In genomic region chr3:90579433-90579832, GRCm38 (mm10) we compare ENCODE assay signal across 39 mouse cellular contexts. TPM values are rescaled to one million over a fixed set of nuclear protein-coding genes. Genes with fewer than 3 reads are reported as not detected.
DNase-seq lines count a peak whose midpoint lies in the region; ATAC-seq and TF ChIP-seq lines count a peak whose summit lies in the region.
"Had no signal": no experiment of that assay in that cellular context is flagged by ENCODE, and none has a peak within 500 bp of the region (broad histone marks: within the 10 kb centered on the region; RNA-seq: fewer than 3 reads in every experiment).

No protein-coding gene starts in this region.

- H3K9ac ChIP-seq in lung, postnatal 0 days (replicated peaks; ENCODE audit: low read depth) = no peak overlapping the region
- H3K9ac ChIP-seq: forebrain, embryonic 13.5 days; hindbrain, embryonic 12.5 days; limb, embryonic 12.5 days; liver, embryonic 13.5 days; neural tube, embryonic 12.5 days had no signal

- no peak for TF ChIP-seq CTCF in lung, postnatal 0 days (IDR thresholded peaks at IDR 0.05)
- no peak for TF ChIP-seq CTCF in embryonic fibroblast, embryonic 13.5 days (IDR thresholded peaks at IDR 0.05; ENCODE audit: borderline replicate concordance, insufficient read depth, low read length)

- no peaks in the 10 kb centered on the region for H3K36me3 ChIP-seq in lung, postnatal 0 days (ENCODE audit: insufficient read depth, low read length)
- H3K36me3 ChIP-seq: hindbrain, embryonic 12.5 days; limb, embryonic 12.5 days; liver, embryonic 13.5 days; neural tube, embryonic 12.5 days had no signal

- TF ChIP-seq EP300 in lung, postnatal 0 days (IDR thresholded peaks at IDR 0.05) = no peak

- no peak overlapping the region for H3K4me3 ChIP-seq in lung, postnatal 0 days (ENCODE audit: low read depth, low read length)
- H3K4me3 ChIP-seq in embryonic fibroblast, embryonic 13.5 days (ENCODE audit: insufficient read depth, low read length) = no peak overlapping the region
- H3K4me3 ChIP-seq: forebrain, embryonic 13.5 days; hindbrain, embryonic 12.5 days; limb, embryonic 12.5 days; liver, embryonic 13.5 days; myocyte; neural tube, embryonic 12.5 days had no signal

- no peak for TF ChIP-seq POLR2A in embryonic fibroblast, embryonic 13.5 days (IDR thresholded peaks at IDR 0.05; ENCODE audit: low read depth, low read length)

- 38% methylated on average over 7 of the region's 7 CpGs for WGBS in lung, postnatal 0 days

- no peaks in the 10 kb centered on the region for H3K9me3 ChIP-seq in lung, postnatal 0 days (ENCODE audit: low read length)
- H3K9me3 ChIP-seq: forebrain, embryonic 13.5 days; hindbrain, embryonic 12.5 days; limb, embryonic 12.5 days; liver, embryonic 13.5 days; neural tube, embryonic 12.5 days had no signal

- DNase-seq in heart, adult 11 months = peak; percentile 76
- no peak for DNase-seq in heart, adult 18-20 months
- DNase-seq in lung, postnatal 0 days (ENCODE audit: low spot score) = peak; percentile 8
- DNase-seq in lung, adult 18-20 months = no peak
- DNase-seq in left cerebral cortex, postnatal 10 days (ENCODE audit: extremely low spot score in 1 of 2, low spot score in 2 of 2) = no peak
- DNase-seq in left cerebral cortex, adult 18-20 months (ENCODE audit: low spot score in 2 of 2) = no peak
- DNase-seq: adrenal gland, postnatal 25 days; B cell, adult 2 months; cerebellum, adult 11-12 months; gastrocnemius, postnatal 14 days; heart, postnatal 36 days; kidney, postnatal 25 days; liver, embryonic 13.5 days; lung, adult 2 months; right cerebral cortex, adult 18-20 months; right cerebral cortex, postnatal 4 days; thymus, adult 18-20 months; thymus, postnatal 25 days had no signal

- ATAC-seq in lung, postnatal 0 days = no peak
- ATAC-seq: forebrain, embryonic 13.5 days; hindbrain, postnatal 0 days; intestine, embryonic 16.5 days had no signal

- intact Hi-C loops in left cerebral cortex, postnatal 10 days (cut with DNase I) = loop anchor here (5.0 kb wide), 1 partner anchor 42 kb away; the partner anchor contains the start of gene S100a16

- H3K4me1 ChIP-seq in lung, postnatal 0 days (ENCODE audit: insufficient read depth, low read depth, low read length) = no peaks in the 10 kb centered on the region
- H3K4me1 ChIP-seq in embryonic fibroblast, embryonic 13.5 days (ENCODE audit: control insufficient read depth, insufficient read depth, low read length) = peaks cover 9% of the 10 kb centered on the region
- H3K4me1 ChIP-seq: forebrain, embryonic 13.5 days; hindbrain, embryonic 12.5 days; liver, embryonic 13.5 days; neural tube, embryonic 12.5 days had no signal

- H3K4me2 ChIP-seq in lung, postnatal 0 days (replicated peaks; ENCODE audit: low read depth, low read length) = no peak overlapping the region
- H3K4me2 ChIP-seq: forebrain, embryonic 13.5 days; heart, embryonic 11.5 days; hindbrain, embryonic 12.5 days; limb, embryonic 12.5 days; liver, embryonic 13.5 days; midbrain, embryonic 11.5 days; neural tube, embryonic 12.5 days had no signal

- no peak overlapping the region for H3K27ac ChIP-seq in lung, postnatal 0 days (ENCODE audit: low read length)
- 0 out of 2 replicates have a peak overlapping the region, but pooled peaks have one; percentile 13 for H3K27ac ChIP-seq in embryonic fibroblast, embryonic 13.5 days (ENCODE audit: insufficient read depth, low read length)
- H3K27ac ChIP-seq: forebrain, embryonic 13.5 days; hindbrain, embryonic 12.5 days; hindbrain, postnatal 0 days; limb, embryonic 12.5 days; liver, embryonic 13.5 days; neural tube, embryonic 12.5 days; stomach, postnatal 0 days had no signal

- H3K27me3 ChIP-seq in lung, postnatal 0 days (replicated peaks; ENCODE audit: insufficient read depth, low read length) = no peaks in the 10 kb centered on the region
- H3K27me3 ChIP-seq: forebrain, embryonic 13.5 days; hindbrain, embryonic 12.5 days; limb, embryonic 12.5 days; liver, embryonic 13.5 days; neural tube, embryonic 12.5 days had no signal

RNA-seq across cellular contexts. Expression of gene S100a2, which starts 10.6 kb away (rescaled TPM):
- total RNA-seq in heart, adult 18-20 months (2021) = not detected
- 0.66 TPM in 1 of 2 replicates, not detected in the other for polyA plus RNA-seq in lung, postnatal 0 days (2015; fragmentation: Nextera tagmentation; extraction: Ambion mirVana)
- not detected in 2 replicates for polyA plus RNA-seq in embryonic fibroblast, embryonic 13.5 days (2011; ENCODE audit: insufficient read length, low read depth, missing spikeins)
- total RNA-seq in left cerebral cortex, postnatal 10 days (2021) = not detected
- not detected for total RNA-seq in left cerebral cortex, adult 18-20 months (2021)
- total RNA-seq: adrenal gland, postnatal 25 days; common myeloid progenitor, adult 5-6 weeks; gastrocnemius, postnatal 14 days; granulocyte monocyte progenitor cell, adult 5-6 weeks; heart, postnatal 36 days; hindbrain, postnatal 0 days; layer of hippocampus, adult 18-20 months; layer of hippocampus, postnatal 10 days; left cerebral cortex, adult 8-10 months; megakaryocyte, adult 5-6 weeks; midbrain, postnatal 0 days had no signal
- polyA plus RNA-seq: forebrain, embryonic 13.5 days; heart, embryonic 11.5 days; heart, embryonic 16.5 days; hindbrain, embryonic 12.5 days; hindbrain, postnatal 0 days; intestine, embryonic 16.5 days; kidney, embryonic 14.5 days; limb, embryonic 12.5 days; liver, embryonic 13.5 days; lung, adult 2 months; midbrain, embryonic 11.5 days; midbrain, postnatal 0 days; myocyte; neural tube, embryonic 12.5 days; spleen, adult 2 months had no signal

RNA-seq across cellular contexts. Expression of gene S100a3, which starts 19.1 kb away (rescaled TPM):
- not detected for total RNA-seq in heart, adult 18-20 months (2021)
- 1.1 and 2.1 TPM in 2 replicates for polyA plus RNA-seq in lung, postnatal 0 days (2015; fragmentation: Nextera tagmentation; extraction: Ambion mirVana)
- 1.7 TPM in 1 of 2 replicates, not detected in the other for polyA plus RNA-seq in embryonic fibroblast, embryonic 13.5 days (2011; ENCODE audit: insufficient read length, low read depth, missing spikeins)
- 1 to 10 TPM; 1.7 to 1.8 TPM for total RNA-seq in left cerebral cortex, postnatal 10 days (2021)
- 1 to 10 TPM in 1 of 2 experiments, under 1 TPM in 1; 0.96 to 1.6 TPM for total RNA-seq in left cerebral cortex, adult 18-20 months (2021)
- total RNA-seq: adrenal gland, postnatal 25 days; common myeloid progenitor, adult 5-6 weeks; granulocyte monocyte progenitor cell, adult 5-6 weeks; heart, postnatal 36 days; megakaryocyte, adult 5-6 weeks had no signal
- polyA plus RNA-seq: forebrain, embryonic 13.5 days; kidney, embryonic 14.5 days; liver, embryonic 13.5 days; midbrain, embryonic 11.5 days; neural tube, embryonic 12.5 days had no signal

RNA-seq across cellular contexts. Expression of gene Gm42674, which starts 22.3 kb away (rescaled TPM):
- total RNA-seq in heart, adult 18-20 months (2021) = not detected
- polyA plus RNA-seq in lung, postnatal 0 days (2015; fragmentation: Nextera tagmentation; extraction: Ambion mirVana) = not detected in 2 replicates
- 3.5 TPM in 1 of 2 replicates, not detected in the other for polyA plus RNA-seq in embryonic fibroblast, embryonic 13.5 days (2011; ENCODE audit: insufficient read length, low read depth, missing spikeins)
- not detected for total RNA-seq in left cerebral cortex, postnatal 10 days (2021)
- total RNA-seq in left cerebral cortex, adult 18-20 months (2021) = not detected
- total RNA-seq: adrenal gland, postnatal 25 days; common myeloid progenitor, adult 5-6 weeks; gastrocnemius, postnatal 14 days; granulocyte monocyte progenitor cell, adult 5-6 weeks; heart, postnatal 36 days; hindbrain, postnatal 0 days; layer of hippocampus, postnatal 10 days; left cerebral cortex, adult 8-10 months had no signal
- polyA plus RNA-seq: forebrain, embryonic 13.5 days; heart, embryonic 11.5 days; heart, embryonic 16.5 days; hindbrain, embryonic 12.5 days; hindbrain, postnatal 0 days; intestine, embryonic 16.5 days; kidney, embryonic 14.5 days; limb, embryonic 12.5 days; liver, embryonic 13.5 days; lung, adult 2 months; midbrain, embryonic 11.5 days; midbrain, postnatal 0 days; neural tube, embryonic 12.5 days; spleen, adult 2 months; stomach, postnatal 0 days had no signal

RNA-seq across cellular contexts. Expression of gene S100a4, which starts 24.1 kb away (rescaled TPM):
- 10 to 100 TPM; 12.5 to 14.1 TPM for total RNA-seq in heart, adult 18-20 months (2021)
- 18.4 and 24.3 TPM in 2 replicates for polyA plus RNA-seq in lung, postnatal 0 days (2015; fragmentation: Nextera tagmentation; extraction: Ambion mirVana)
- polyA plus RNA-seq in embryonic fibroblast, embryonic 13.5 days (2011; ENCODE audit: insufficient read length, low read depth, missing spikeins) = 454 and 1,115 TPM in 2 replicates
- total RNA-seq in left cerebral cortex, postnatal 10 days (2021) = 1 to 10 TPM; 7.1 to 8.1 TPM
- 1 to 10 TPM; 2.9 to 4.5 TPM for total RNA-seq in left cerebral cortex, adult 18-20 months (2021)
- total RNA-seq: midbrain, postnatal 0 days had no signal

RNA-seq across cellular contexts. Expression of gene S100a5, which starts 28.9 kb away (rescaled TPM):
- total RNA-seq in heart, adult 18-20 months (2021) = not detected
- polyA plus RNA-seq in lung, postnatal 0 days (2015; fragmentation: Nextera tagmentation; extraction: Ambion mirVana) = not detected in 2 replicates
- polyA plus RNA-seq in embryonic fibroblast, embryonic 13.5 days (2011; ENCODE audit: insufficient read length, low read depth, missing spikeins) = not detected in 2 replicates
- not detected for total RNA-seq in left cerebral cortex, postnatal 10 days (2021)
- total RNA-seq in left cerebral cortex, adult 18-20 months (2021) = not detected
- total RNA-seq: adrenal gland, postnatal 25 days; common myeloid progenitor, adult 5-6 weeks; gastrocnemius, postnatal 14 days; granulocyte monocyte progenitor cell, adult 5-6 weeks; heart, postnatal 36 days; hindbrain, postnatal 0 days; layer of hippocampus, postnatal 10 days; megakaryocyte, adult 5-6 weeks; midbrain, postnatal 0 days had no signal
- polyA plus RNA-seq: forebrain, embryonic 13.5 days; heart, embryonic 11.5 days; heart, embryonic 16.5 days; hindbrain, embryonic 12.5 days; hindbrain, postnatal 0 days; kidney, embryonic 14.5 days; limb, embryonic 12.5 days; liver, embryonic 13.5 days; lung, adult 2 months; midbrain, embryonic 11.5 days; neural tube, embryonic 12.5 days; spleen, adult 2 months had no signal

Comparison
In these comparisons a context has a peak if more than half of its experiments do, and no peak if none do; other contexts are left out.
1. DNase-seq: peak in heart, adult 11 months (single experiment) and lung, postnatal 0 days (single experiment); none in heart, adult 18-20 months (0 of 2), lung, adult 18-20 months (0 of 2), left cerebral cortex, postnatal 10 days (0 of 2) and left cerebral cortex, adult 18-20 months (0 of 2).